Mouse (Mus musculus) naive thymus-derived CD4-positive, alpha-beta T cell, adult 2 months (primary cell): Measurements from ENCODE around the gene Csnka2ip.

ENCODE experiments used
- DNase-seq: peaks from one replicate; pipeline ENCODE4 v3.0.0-alpha.2; 2011; ENCODE audit warnings: low read depth

The Csnka2ip gene

DNA sequence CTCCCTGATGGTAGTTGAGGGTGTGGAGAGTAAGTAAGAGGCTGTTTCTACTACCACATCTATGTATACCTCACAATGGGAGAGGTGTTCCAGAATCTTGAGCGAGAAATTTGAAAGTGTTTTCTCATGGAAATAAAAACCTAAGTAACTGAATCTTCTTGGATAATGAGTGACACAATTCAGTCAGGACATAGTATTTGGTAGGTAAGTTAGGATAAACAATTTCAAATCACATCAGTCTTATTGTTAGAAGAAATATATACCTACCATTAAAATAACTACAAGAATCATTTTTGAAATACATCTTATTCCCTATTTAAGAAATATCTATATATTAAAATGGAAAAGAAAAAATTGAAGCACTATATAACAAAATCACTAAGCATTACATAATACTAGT, at the start of gene Csnka2ip:
Gene Csnka2ip, minus strand, starts transcription at position 101 of the 400 bp plus-strand sequence.
- no peak for DNase-seq

DNA sequence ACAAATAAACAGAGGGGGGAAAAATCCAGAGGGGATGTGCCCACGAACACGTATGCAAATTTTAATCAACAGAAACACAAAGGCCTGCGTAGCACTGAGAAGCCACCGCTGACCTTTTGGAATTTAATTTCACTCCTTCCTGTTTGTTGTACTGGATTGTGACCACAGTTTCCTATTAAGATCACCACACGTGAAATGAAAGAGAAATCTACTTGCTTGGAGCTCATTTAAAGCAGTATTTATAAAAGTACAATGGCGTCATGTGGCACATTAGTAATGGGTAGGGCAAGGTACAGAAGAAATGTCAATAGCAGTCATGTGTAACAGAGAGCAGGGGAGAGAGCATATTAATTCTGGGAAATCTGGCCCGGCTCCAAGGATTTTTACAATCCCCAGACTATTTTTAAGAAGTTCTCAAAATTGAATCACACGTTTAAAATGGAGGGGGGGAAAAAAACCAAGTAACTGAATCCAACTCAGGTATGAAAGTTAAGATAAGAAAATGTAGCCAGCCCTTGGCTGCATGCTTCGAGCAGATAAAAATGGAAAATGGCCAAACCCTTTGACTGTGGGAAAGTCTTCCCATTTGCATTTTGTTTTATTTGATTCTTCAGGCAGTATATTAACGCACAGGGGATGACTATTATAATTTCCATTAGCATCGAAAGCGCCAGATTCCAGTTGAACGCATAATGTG, 47.5 kb upstream of the Csnka2ip start:
- no peak for DNase-seq

DNA sequence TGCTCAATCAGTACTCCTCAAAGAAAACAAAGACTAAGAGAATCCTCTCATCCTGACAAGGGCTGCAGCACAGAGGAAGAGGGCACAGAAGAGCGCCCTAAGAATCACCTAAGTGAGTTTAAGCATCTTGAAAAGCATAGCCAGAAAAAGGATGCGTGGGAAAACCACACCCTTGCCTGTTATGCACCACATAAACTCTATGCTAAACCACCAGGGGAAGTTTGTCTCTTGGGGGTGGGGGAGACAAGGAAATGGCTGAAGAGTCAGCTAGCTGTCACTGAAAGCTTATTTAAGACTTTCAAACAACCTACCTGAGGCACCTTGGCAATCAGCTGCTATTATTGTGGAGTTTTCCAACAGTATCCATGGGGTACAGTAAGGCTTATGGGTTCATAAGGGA, 45.6 kb upstream of the Csnka2ip start:
- DNase-seq: peak; percentile 40

DNA sequence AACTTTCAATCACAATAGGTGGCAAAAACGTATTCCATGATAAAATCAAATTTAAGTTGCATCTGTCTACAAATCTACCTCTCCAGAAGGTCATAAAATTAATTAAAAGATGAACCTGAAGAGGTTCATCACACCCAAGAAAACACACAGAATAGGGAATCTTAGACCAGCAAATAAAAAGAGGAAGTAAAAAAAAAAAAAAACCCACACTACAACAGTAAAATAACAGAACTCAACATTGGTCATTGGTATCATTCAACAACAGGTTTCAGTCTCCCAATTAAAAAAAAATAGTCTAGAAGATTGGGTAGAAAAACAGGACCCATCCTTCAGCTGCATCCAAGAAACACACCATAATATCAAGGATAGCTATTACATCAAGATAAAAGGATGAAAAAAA, 32.9 kb upstream of the Csnka2ip start:
- no peak for DNase-seq

DNA sequence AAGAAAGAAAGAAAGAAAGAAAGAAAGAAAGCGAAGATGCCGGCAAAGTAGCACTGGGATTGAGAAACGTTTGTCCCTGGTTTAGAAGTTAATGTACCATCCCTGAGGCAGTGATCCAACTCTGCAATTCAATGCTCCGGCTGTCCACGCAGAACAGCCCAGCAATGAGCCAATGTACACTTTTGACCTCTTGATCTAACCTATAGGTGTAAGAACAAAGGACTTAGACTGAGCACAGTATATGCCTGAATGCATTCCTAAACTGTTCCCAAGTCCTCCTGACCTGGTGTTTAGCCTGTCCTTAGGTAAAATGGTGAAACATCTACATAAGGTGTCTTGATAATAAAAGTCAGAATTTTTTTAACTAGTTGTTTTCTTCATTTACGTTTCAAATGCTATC, 17.9 kb upstream of the Csnka2ip start:
- DNase-seq: no peak

DNA sequence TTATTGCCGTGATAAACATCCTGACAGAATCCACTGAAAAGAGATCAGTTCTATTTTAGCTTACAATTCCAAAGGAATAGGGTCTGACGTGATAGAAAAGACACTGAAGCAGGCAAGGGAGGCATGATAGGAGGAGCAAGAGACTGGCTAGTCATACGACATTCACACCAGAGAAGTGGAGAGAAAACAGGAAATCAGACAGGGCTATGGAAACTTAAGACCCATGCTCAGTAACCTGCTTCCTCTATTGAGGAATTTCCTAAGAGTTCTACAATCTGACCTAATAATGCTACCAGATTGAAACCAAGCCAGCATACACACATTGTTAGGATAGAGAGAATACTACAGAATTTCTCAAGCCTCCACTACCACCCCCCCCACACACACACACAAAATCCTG, 12.4 kb upstream of the Csnka2ip start:
- no peak for DNase-seq

DNA sequence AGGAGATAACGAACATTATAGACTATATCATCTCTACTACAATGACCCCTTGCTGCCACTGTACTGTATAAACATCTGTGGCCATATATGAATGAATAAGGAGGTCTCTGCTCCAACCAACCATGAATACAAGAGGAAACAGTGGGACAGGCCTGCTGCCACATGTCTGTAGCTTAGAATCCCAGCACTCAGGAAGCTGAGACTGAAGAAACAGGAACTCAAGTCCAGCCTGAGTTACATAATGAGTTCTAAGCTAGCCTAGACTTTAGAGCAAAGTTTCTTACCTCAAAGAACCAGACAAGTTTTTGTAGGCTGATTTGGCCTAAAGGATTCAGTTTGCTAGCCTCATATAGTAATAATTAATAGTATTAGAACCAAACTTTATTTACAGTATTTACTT, 5.6 kb upstream of the Csnka2ip start:
- DNase-seq: no peak

DNA sequence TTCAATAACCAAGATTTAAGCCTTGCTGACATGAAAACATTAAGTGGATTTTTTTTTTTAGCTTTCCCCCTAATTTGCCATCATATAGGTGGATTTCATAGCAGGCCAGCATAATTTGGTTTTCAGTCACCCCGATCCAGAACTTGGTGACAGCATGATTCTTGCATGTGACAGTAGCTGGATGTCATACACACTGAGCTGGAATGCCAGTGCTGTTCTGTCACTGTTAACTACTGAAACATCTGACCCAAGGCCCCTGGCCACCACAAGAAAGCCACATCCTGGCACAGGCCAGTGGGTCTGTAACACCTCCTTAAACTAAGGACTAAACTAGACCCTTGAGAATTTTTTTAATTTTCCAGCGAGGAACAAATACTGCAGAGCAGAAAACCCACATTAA, 15.4 kb downstream of the Csnka2ip start:
- no peak for DNase-seq

DNA sequence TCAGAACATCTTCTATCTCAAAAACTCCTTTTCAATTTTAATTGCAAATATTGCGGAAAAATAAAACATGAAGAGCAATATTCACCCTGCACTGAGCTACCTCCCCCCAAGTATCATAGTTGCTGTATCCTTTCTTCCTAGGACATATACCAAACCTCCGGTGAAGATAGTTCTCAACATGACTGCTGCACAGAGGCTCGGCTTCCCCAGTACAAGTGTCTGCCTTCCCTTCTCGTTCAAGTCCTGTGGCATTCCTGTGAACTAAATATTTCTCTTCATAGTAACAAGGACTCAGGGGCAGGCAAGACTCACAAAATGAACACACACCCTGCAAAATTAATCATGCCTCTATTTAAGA, 16.0 kb downstream of the Csnka2ip start:
- DNase-seq: no peak

DNA sequence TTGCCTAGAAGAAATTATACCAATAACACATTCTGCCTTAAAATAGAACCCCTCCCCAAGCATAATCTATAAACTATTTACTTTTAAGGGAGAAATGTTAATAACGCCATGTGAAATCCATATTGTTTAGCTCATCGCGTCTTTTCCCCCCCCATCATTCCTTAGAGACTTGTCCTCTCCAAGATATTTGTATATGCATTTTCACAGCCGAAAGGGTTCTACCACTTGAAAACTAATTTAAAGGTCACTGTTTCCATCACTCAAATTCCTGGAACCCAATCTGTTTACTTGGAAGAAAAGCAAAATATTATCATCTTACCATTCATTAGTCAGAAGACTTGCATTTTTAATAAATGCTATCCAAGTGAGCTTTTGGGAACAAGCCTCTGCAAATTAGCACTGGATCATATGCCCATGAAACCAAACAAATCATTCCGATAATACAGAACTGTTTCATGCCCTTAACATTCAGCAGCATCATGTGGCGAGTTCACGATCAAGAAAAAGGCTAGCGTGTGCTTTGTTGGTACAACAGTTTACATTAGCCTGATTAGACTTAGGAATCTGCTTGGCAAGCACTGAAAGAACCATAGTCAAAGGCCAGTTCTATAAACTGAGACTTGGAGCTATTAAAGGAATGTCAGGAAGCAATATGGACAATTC, 16.5 kb downstream of the Csnka2ip start:
- no peak for DNase-seq

DNA sequence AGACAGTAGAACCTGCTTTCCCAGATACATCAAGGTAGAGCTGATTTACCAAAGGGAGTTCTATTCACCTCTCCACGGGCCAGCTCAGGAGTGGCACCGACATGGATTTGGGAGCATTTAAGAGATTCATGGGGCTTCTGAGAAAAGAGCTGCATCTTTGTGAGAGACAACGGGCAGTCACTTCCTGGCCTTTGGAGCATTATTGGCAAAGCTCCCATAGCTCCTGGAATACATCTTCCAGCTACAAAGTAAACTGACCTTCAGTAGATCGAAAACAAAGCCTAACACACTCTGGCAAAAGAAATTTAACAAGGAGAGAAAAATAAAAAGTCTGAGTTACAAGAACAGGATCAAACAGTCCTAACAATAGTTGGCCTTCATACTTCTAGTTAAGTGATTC, 17.6 kb downstream of the Csnka2ip start:
- no peak for DNase-seq

DNA sequence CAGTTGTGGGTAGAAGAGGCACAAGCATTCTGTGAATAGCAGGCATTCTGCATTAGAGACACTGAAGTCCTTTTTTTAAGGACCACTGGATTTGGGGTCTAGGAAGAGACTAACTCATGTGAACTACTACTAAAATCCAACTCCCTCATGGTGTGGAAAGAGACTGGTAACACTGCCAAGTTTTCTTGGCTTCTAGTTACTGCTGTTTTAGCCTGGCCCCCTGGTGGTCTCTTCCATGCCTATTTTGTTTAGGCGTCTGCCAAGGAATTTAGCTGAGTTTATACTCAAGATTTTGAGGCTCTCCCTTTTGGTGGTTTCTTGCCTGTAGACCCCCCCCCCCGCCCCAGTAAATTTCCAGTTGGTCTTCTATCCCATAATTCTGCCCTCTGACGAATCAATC, 18.8 kb downstream of the Csnka2ip start:
- no peak for DNase-seq

DNA sequence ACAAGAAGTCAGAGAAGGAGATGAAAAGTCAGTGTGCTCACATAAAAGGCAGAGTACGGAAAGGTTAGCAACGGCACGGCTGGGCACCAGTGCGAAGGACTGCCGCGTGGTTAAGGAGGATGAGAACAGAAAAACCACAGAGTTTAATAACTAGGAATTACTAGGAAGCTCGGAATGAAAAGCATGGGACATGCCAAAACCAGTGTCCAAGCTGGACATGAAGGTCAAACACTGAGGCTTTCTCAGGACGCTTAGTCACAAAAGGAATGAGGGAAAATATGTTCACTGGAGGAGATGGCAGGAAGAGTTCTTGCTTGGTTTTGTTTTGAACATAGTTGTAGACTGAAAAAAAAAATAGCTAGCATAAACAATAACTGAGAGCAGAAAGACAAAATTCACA, 32.7 kb downstream of the Csnka2ip start:
- DNase-seq: no peak

DNA sequence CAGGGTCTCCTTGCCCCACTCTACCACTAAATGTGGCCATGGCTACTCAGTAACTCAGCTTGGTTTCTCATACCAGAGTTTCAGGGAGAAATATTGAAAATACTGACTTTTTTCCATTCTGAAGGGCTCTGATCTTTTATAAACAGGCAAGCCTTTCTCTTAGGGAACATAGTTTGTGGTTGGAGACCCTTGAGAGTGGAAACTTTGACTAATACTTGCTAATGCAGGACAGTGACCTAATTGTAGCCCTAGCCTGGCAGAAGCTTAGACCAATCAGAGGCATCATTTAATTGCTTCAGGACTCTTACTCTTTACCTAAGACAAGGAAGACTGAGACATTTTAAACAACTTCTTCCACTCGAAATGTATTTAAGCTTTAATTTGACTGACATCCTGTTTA, 39.1 kb downstream of the Csnka2ip start:
- no peak for DNase-seq

DNA sequence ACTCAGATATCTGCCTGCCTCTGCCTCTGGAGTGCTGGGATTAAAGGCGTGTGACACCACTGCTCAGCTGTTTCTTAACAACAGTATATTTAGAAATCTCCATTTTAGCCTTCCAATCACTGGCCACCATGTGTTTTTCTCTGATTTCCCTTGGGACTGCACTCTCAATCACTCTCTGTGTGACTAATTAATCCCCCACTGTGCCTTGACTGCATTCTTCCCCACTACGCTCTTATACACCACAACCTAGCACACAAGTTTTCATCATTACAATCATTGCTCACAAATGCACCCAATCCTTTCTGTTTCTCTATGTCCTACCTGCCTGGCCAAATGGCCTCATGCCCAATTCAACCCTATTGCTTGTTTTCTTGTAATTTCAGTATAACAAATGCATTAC, 43.7 kb downstream of the Csnka2ip start:
- no peak for DNase-seq

DNA sequence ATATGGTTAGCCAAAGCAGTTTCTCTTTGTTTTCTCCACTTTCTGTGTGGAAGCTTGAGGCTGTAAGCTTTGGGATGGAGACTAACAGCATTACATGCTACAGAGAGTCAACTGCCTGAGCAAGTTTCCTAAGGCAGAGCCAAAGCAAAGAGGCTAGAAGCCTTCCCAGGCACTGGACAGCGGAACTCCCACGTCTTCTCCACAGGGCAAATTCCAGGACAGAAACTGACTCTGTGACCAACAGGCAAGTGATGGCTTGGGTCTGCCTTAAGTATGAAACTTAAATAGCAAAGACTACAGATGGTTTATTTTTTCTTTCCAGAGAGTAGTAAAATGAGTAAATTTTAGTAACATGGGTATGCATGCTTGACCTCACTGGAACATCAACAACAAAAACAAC, 75.3 kb downstream of the Csnka2ip start:
- DNase-seq: no peak

DNA sequence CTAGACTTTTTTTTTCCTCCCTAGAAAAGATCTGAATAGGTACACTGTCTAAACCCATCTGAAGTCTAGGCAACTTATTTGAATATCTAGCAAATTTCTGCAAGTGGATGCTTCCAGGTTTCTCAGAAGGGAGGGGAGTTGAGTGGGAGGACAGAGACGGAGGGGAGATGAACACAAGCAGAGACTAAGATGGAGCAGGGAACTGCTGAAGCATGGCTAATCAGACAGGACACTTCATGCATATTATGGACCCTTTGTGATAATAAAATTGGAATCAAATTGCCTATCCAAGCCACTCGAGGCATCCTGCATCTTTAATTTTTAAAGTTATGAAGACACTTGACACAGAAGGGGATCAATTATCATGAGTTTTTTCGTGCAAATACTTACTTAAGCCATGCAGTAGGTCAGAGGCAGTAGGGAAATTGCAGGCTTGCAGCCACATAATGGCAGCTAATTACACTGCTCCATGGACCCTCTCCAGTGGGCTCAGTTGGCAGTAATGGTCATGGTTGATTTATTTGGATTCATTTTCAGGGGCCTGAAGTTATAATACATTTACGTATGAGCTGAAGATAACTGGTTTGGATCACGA, 78.1 kb downstream of the Csnka2ip start:
- DNase-seq: no peak

DNA sequence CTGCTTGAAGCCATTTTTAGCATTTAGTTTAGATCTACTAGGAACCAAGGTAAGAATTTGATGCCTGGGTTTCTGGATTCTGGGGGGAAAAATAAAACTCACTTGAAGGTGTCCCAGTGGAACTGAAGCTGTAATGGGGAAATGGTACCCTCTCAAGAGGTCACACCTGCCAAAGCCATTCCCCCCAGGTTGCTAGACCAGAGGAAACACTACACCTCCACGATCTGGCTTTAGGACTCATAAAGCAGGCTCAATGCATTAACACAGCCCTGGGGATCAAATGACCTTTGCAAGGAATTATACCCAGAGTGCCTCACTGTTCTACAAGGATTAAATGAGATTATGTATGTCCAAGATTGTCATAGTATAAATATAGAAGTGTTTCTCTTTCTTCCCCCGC, 88.8 kb downstream of the Csnka2ip start:
- no peak for DNase-seq
